Mouse (Mus musculus): ENCODE data around the gene Fbxl14.

GRCm38 (mm10) chr6:119434394-119434793 lies 45.1 kb upstream of the Fbxl14 start:
- TF ChIP-seq CTCF (IDR thresholded peaks at IDR 0.05; ENCODE audit: low read depth) (no peak), EP300 (IDR thresholded peaks at IDR 0.05; ENCODE audit: low read depth) (no peak)
